Mouse (Mus musculus) stomach, postnatal 0 days (tissue): Measurements from ENCODE around the gene Kndc1. TPM values are rescaled to one million over a fixed set of nuclear protein-coding genes. Genes with fewer than 3 reads are reported as not detected.
A peak's percentile ranks its signal among the peaks of the same experiment; 100 is the strongest.

Experiments used
- ATAC-seq: fragments of 200-750 bp; cut with Nextera tagmentation; 2 replicates; pipeline ENCODE4 v1.8.0; 2017; ENCODE audit not compliant: low FRiP score, low TSS enrichment
- DNase-seq: peaks from one replicate; pipeline ENCODE4 v3.0.0-alpha.2; 2016; ENCODE audit warnings: low spot score
- H3K27ac ChIP-seq: fragments of 300-500 bp; sonication (generic); replicated peaks from 2 replicates; pipeline ENCODE4 v1.5.1; 2014; ENCODE audit warnings: mild to moderate bottlenecking, control low read depth
- H3K27me3 ChIP-seq: fragments of 300-500 bp; sonication (generic); 2 replicates; pipeline ENCODE4 v1.6.1; 2014; ENCODE audit warnings: low read length; ENCODE audit not compliant: control insufficient read depth, insufficient read depth
- H3K36me3 ChIP-seq: fragments of 300-500 bp; sonication (generic); 2 replicates; pipeline ENCODE4 v1.6.1; 2014; ENCODE audit warnings: low read length, mixed read lengths; ENCODE audit not compliant: control insufficient read depth, insufficient read depth
- H3K4me1 ChIP-seq: fragments of 300-500 bp; sonication (generic); replicated peaks from 2 replicates; pipeline ENCODE4 v1.6.1; 2014; ENCODE audit warnings: antibody characterized with exemption; ENCODE audit not compliant: control insufficient read depth, insufficient read depth
- H3K4me2 ChIP-seq: fragments of 300-500 bp; sonication (generic); replicated peaks from 2 replicates; pipeline ENCODE4 v1.6.1; 2014; ENCODE audit warnings: low read depth, mild to moderate bottlenecking, control low read depth, moderate library complexity
- H3K4me3 ChIP-seq: fragments of 300-500 bp; sonication (generic); 2 replicates; pipeline ENCODE4 v1.5.1; 2014; ENCODE audit warnings: low read depth, low read length, control low read depth
- H3K9ac ChIP-seq: fragments of 300-500 bp; sonication (generic); 2 replicates; pipeline ENCODE4 v1.6.1; 2014; ENCODE audit warnings: mild to moderate bottlenecking, low read length, control low read depth, mixed read lengths
- H3K9me3 ChIP-seq: fragments of 300-500 bp; sonication (generic); 2 replicates; pipeline ENCODE4 v1.6.1; 2016; ENCODE audit warnings: low read length; ENCODE audit not compliant: control insufficient read depth
- CTCF ChIP-seq: IDR thresholded peaks from 2 replicates; pipeline ENCODE4 v1.5.1; 2016; ENCODE audit warnings: antibody characterized with exemption, low read depth, mild to moderate bottlenecking, moderate library complexity
- EP300 ChIP-seq: optimal IDR thresholded peaks from 2 replicates; pipeline ENCODE3; 2016; ENCODE audit warnings: antibody characterized with exemption
- WGBS: fragments of 180-500 bp; shearing (Covaris S2); extraction: QIAGEN DNeasy Blood & Tissue Kit; methylation state at CpG from one replicate; pipeline ENCODE4 v1.1.7; 2014; 5-methylcytosine and 5-hydroxymethylcytosine counted together
- polyA plus RNA-seq: library from polyadenylated mRNA; unstranded; fragments of >200 nt; fragmentation: Nextera tagmentation; extraction: Ambion mirVana; gene quantifications from 2 replicates; pipeline ENCODE4 v1.2.1, GENCODE M21; 2015

The Kndc1 gene
- polyA plus RNA-seq, 1 experiment from 2014 or later = 0.05 TPM

GRCm38 (mm10) chr7:139937810-139938209 is 43.3 kb downstream of the Kndc1 start:
- DNase-seq = no peak

GRCm38 (mm10) chr7:139940476-139941209 is 46.1 kb downstream of the Kndc1 start:
- no peaks in the 10 kb centered on the region for H3K36me3 ChIP-seq
- 59% methylated on average over 16 of the region's 16 CpGs for whole genome bisulfite sequencing
- H3K4me3 ChIP-seq = no peak overlapping the region
- H3K27me3 ChIP-seq = peaks cover 6% of the 10 kb centered on the region
- ATAC-seq (no peak), DNase-seq (no peak)
- no peaks in the 10 kb centered on the region for H3K9me3 ChIP-seq
- H3K4me2 ChIP-seq = no peak overlapping the region
- H3K27ac ChIP-seq = no peak overlapping the region
- H3K9ac ChIP-seq = no peak overlapping the region
- TF ChIP-seq CTCF (no peak), EP300 (no peak)
- H3K4me1 ChIP-seq = no peaks in the 10 kb centered on the region

More at GRCm38 (mm10) chr7:139937810-139938209, 43.3 kb downstream of the Kndc1 start:
- no peaks in the 10 kb centered on the region; the same call in none of the 2 replicates for H3K27me3 ChIP-seq
- H3K4me2 ChIP-seq = no peak overlapping the region
- no peak overlapping the region for H3K27ac ChIP-seq
- no peak overlapping the region for H3K9ac ChIP-seq
- H3K9me3 ChIP-seq = no peaks in the 10 kb centered on the region
- WGBS = 58% methylated on average over 5 of the region's 5 CpGs
- no peak overlapping the region for H3K4me3 ChIP-seq
- no peak for ATAC-seq
- TF ChIP-seq CTCF (no peak), EP300 (no peak)
- no peaks in the 10 kb centered on the region for H3K36me3 ChIP-seq
- H3K4me1 ChIP-seq = no peaks in the 10 kb centered on the region

GRCm38 (mm10) chr7:139943674-139944281 is 49.3 kb downstream of the Kndc1 start, which contains the start of gene Utf1:
Gene Utf1, plus strand, starts transcription at chr7:139943789.
- Histone ChIP-seq H3K9me3 (no peaks in the 10 kb centered on the region), H3K4me3 (peak within 1 kb of the TSS; percentile 37), H3K4me2 (peak within 1 kb of the TSS; percentile 52), H3K27ac (no peak within 1 kb of the TSS), H3K27me3 (peaks cover 6% of the 10 kb centered on the region), H3K4me1 (no peaks in the 10 kb centered on the region), H3K36me3 (no peaks in the 10 kb centered on the region), H3K9ac (peak within 1 kb of the TSS; percentile 27; the same call in 1 of the 2 replicates)
- DNase-seq = peak; percentile 26
- WGBS = under 1% methylated on average over 58 of the region's 59 CpGs
- ATAC-seq = peak; percentile 65
- no peak for TF ChIP-seq CTCF
- TF ChIP-seq EP300 = no peak

DNA sequence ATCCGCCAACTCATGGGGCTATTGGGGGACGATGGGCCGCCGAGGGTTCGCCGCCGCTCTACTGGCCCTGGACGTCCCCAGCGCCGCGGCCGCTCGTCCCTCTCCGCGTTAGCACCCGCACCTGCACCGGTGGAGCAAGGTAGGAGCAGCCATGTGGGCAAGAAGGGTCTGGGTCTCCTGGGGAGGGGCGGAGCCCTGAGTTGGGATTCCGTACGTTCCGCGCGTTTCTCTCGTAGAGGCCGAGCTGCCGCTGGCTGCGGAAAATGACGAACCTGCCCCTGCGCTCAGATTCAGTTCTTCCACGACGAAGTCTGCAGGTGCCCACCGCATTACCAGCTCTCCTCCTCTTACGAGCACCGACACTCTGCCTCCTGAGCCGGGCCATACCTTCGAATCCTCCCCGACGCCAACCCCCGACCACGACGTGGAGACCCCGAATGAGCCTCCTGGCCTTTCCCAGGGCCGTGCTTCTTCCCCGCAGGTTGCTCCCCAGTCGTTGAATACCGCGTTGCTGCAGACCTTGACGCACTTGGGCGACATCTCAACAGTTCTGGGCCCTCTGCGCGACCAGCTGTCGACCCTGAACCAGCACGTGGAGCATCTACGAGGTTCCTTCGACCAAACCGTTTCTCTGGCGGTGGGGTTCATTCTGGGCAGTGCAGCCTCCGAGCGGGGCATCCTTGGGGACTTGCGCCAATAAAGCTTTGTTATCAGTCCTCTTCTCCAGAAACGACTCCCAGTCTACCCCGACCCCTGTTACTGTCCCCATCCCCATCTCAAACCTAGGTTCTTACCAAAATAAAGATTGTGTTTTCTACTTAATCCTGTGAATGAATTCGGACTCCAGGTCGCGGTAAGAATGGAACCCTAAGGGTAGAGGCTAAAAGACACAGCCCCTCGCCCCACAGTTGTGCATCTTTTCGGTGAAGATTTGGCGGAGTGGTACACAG is 50.1 kb downstream of the Kndc1 start:
- WGBS = 6% methylated on average over 68 of the region's 68 CpGs
- peak overlapping the region; percentile 27; the same call in 1 of the 2 replicates for H3K9ac ChIP-seq
- peaks cover 6% of the 10 kb centered on the region for H3K27me3 ChIP-seq

DNA sequence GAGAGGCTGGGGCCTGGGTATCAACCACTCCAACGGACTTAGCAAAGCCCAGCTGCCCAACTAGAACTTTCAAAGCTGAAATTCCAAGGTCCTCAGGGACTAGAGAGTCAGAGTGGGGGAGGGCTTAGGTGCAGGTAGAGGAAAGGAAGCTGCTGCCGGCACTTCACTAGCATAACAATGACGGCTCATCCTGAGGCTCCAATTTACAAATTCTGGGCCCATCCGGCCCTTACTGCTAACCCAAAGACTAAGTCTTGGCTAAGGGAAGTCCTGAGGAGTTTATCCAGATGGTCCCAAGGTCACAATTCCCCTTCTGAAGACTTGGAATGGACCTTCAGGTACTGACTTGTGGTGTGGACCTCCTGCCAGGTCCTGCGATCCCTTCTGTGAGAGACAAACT is 51.0 kb downstream of the Kndc1 start:
- Histone ChIP-seq H3K9me3 (no peaks in the 10 kb centered on the region), H3K4me2 (no peak overlapping the region), H3K9ac (no peak overlapping the region), H3K4me3 (no peak overlapping the region), H3K27me3 (peaks cover 6% of the 10 kb centered on the region), H3K4me1 (no peaks in the 10 kb centered on the region), H3K27ac (no peak overlapping the region), H3K36me3 (no peaks in the 10 kb centered on the region)
- ATAC-seq (no peak), DNase-seq (no peak)
- WGBS = 36% methylated on average over 5 of the region's 5 CpGs
- TF ChIP-seq EP300 (no peak), CTCF (no peak)

More for the DNA sequence above, 50.1 kb downstream of the Kndc1 start:
- H3K9me3 ChIP-seq = no peaks in the 10 kb centered on the region
- no peaks in the 10 kb centered on the region for H3K4me1 ChIP-seq
- H3K4me3 ChIP-seq = peak overlapping the region; percentile 37
- TF ChIP-seq EP300 = no peak
- no peak for TF ChIP-seq CTCF
- peak overlapping the region; percentile 52 for H3K4me2 ChIP-seq
- DNase-seq (no peak), ATAC-seq (peak; percentile 45; the same call in 1 of the 2 replicates)
- no peak overlapping the region for H3K27ac ChIP-seq
- H3K36me3 ChIP-seq = no peaks in the 10 kb centered on the region
